Mouse (Mus musculus) inflammation-experienced regulatory T-cells, adult 6 months (primary cell): ENCODE measurements around the gene Gpd2. TPM values are rescaled to one million over a fixed set of nuclear protein-coding genes. Genes with fewer than 3 reads are reported as not detected.

ENCODE experiments used
- ATAC-seq: one replicate; pipeline ENCODE4 v1.8.0; 2017
- polyA plus RNA-seq, 3 experiments: library from polyadenylated mRNA; unstranded; fragments of 100-300 nt; shearing (Covaris generic); gene quantifications; one replicate each; pipeline ENCODE4 v1.2.1; 2017

The Gpd2 gene
- 10 to 100 TPM; 13.9 to 21.8 (median 15.2) TPM for polyA plus RNA-seq

GRCm38 (mm10) chr2:57237475-57237919 is at the start of gene Gpd2:
Gene Gpd2 (plus strand): TSS chr2:57237635.
- ATAC-seq = no peak

- no peak for ATAC-seq
Measured at GRCm38 (mm10) chr2:57188237-57188636, 49.2 kb upstream of the Gpd2 start.

GRCm38 (mm10) chr2:57190884-57191283 is 46.6 kb upstream of the Gpd2 start:
- ATAC-seq = no peak

GRCm38 (mm10) chr2:57199046-57199445 is 38.4 kb upstream of the Gpd2 start:
- ATAC-seq = no peak

- ATAC-seq = no peak
Measured at GRCm38 (mm10) chr2:57208472-57209083, 28.9 kb upstream of the Gpd2 start.

GRCm38 (mm10) chr2:57211049-57212001 is 26.1 kb upstream of the Gpd2 start:
- ATAC-seq = no peak

- no peak for ATAC-seq
Measured at GRCm38 (mm10) chr2:57213364-57213763, 24.1 kb upstream of the Gpd2 start.

- no peak for ATAC-seq
Measured at GRCm38 (mm10) chr2:57223288-57224026, 14.0 kb upstream of the Gpd2 start.

GRCm38 (mm10) chr2:57225236-57225635 is 12.2 kb upstream of the Gpd2 start:
- no peak for ATAC-seq

GRCm38 (mm10) chr2:57227425-57227824 is 10.0 kb upstream of the Gpd2 start:
- ATAC-seq = no peak

- ATAC-seq = no peak
Measured at GRCm38 (mm10) chr2:57229647-57230240, 7.7 kb upstream of the Gpd2 start.

- ATAC-seq = no peak
Measured at GRCm38 (mm10) chr2:57231432-57231831, 6.0 kb upstream of the Gpd2 start.

- no peak for ATAC-seq
Measured at GRCm38 (mm10) chr2:57232328-57232727, 5.1 kb upstream of the Gpd2 start.

GRCm38 (mm10) chr2:57236246-57236645 is 1.2 kb upstream of the Gpd2 start:
- ATAC-seq = no peak

GRCm38 (mm10) chr2:57237026-57237425 is 409 bp upstream of the Gpd2 start:
- no peak for ATAC-seq

GRCm38 (mm10) chr2:57237920-57238613 is 632 bp downstream of the Gpd2 start:
- peak; percentile 60 for ATAC-seq

GRCm38 (mm10) chr2:57238614-57239165 is 1.3 kb downstream of the Gpd2 start:
- peak; percentile 88 for ATAC-seq

- no peak for ATAC-seq
Measured at GRCm38 (mm10) chr2:57239356-57239755, 1.9 kb downstream of the Gpd2 start.

GRCm38 (mm10) chr2:57243987-57244386 is 6.6 kb downstream of the Gpd2 start:
- ATAC-seq = no peak

- ATAC-seq = no peak
Measured at GRCm38 (mm10) chr2:57245721-57246328, 8.4 kb downstream of the Gpd2 start.

- no peak for ATAC-seq
Measured at GRCm38 (mm10) chr2:57250113-57250512, 12.7 kb downstream of the Gpd2 start.
